Mouse (Mus musculus): ENCODE results near the gene Col18a1.

- no peak for TF ChIP-seq CTCF (IDR thresholded peaks at IDR 0.05; ENCODE audit: low read depth)
- TF ChIP-seq EP300 (IDR thresholded peaks at IDR 0.05; ENCODE audit: low read depth): no peak
These were observed 14.8 kb downstream of the Col18a1 start for GRCm38 (mm10) chr10:77151551-77152002.

Measured in liver, postnatal 0 days (tissue).